Mouse (Mus musculus) brain, embryonic 14.5 days (tissue): ENCODE data around the gene Uchl3. TPM values are rescaled to one million over a fixed set of nuclear protein-coding genes. Genes with fewer than 3 reads are reported as not detected.

Source experiments
- DNase-seq: peaks from one replicate; pipeline ENCODE4 v3.0.0-alpha.2; 2011; ENCODE audit warnings: low read depth
- CTCF ChIP-seq: fragments of 200-500 bp; IDR thresholded peaks from 2 replicates; pipeline ENCODE4 v1.5.1; 2012; ENCODE audit warnings: inconsistent platforms, mild to moderate bottlenecking, moderate library complexity, borderline replicate concordance; ENCODE audit not compliant: insufficient read depth, insufficient read length; ENCODE audit errors: extremely low read depth
- POLR2A ChIP-seq: fragments of 200-500 bp; IDR thresholded peaks from 2 replicates; pipeline ENCODE4 v1.6.1; 2012; ENCODE audit warnings: mild to moderate bottlenecking, inconsistent platforms, borderline replicate concordance; ENCODE audit not compliant: poor library complexity, insufficient read depth, insufficient read length, severe bottlenecking; ENCODE audit errors: extremely low read depth
- polyA plus RNA-seq: library from polyadenylated mRNA; depleted of rRNA; stranded (reverse); fragments of >200 nt; gene quantifications from 2 replicates; pipeline ENCODE4 v1.2.3, GENCODE M21; 2012

The Uchl3 gene
- polyA plus RNA-seq, 1 experiment = 126 TPM

- TF ChIP-seq CTCF (no peak), POLR2A (no peak)
- DNase-seq = no peak
Observed at GRCm38 (mm10) chr14:101637381-101637780, 16.4 kb upstream of the Uchl3 start.

DNA sequence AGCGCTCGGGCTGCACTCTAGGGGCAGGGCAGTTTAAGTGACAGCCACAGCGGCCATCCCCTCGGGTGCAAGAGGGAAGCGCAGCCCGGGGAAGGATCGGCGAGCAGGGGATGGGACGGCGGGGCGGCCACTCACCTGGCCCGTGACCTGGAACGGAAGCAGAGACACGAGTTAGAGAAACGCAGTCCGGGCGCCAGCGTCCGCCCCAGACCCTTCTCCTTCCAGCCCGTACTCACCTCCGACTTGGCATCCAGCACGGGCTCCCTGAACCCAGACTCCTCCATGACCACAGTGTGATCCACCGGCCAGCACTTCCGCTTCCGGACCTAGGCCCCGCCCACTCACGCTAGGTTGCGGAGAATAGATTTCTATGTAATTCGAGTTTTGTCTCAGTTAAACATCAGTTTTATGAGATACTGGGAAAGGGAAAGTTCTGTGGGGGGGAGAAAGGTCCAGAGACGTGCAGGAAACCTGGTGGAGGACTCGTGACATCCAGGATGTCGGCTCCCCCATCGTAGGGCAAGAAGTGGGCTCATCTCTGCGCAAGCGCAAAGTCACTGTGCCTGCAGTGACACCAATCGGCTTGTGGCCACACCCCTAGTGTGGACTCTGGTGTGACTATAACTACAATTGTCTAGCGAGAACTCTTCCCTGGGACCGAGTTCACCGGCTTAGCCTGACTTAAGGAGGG lies 13.5 kb upstream of the Uchl3 start, which contains the start of gene Commd6:
TSS of gene Commd6 (minus strand) at position 534 of the 691 bp plus-strand sequence.
- TF ChIP-seq CTCF (no peak), POLR2A (peak; percentile 53; the same call in 1 of the 2 replicates)

GRCm38 (mm10) chr14:101644948-101645347 lies 8.8 kb upstream of the Uchl3 start:
- TF ChIP-seq CTCF (no peak), POLR2A (no peak)
- no peak for DNase-seq

More for the DNA sequence above, 13.5 kb upstream of the Uchl3 start, which contains the start of gene Commd6:
- DNase-seq = peak; percentile 98

DNA sequence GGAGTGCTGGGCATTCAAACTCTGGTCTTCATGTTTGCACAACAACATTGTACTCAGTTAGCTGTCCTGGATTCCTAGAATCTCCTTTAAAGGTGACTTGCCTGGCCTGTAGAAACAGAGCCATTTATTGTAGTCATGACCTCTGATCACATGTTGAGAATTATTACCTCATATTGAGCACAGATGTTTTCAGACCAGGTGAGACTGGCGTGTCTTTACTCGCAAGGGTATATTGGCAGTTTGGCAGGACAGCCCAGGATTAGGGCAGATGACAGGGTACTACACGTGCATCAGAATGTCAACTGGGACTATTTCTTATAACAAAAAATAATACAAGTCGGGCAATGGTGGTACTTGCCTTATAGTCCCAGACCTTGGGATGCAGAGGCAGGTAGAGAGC lies 3.2 kb upstream of the Uchl3 start:
- DNase-seq = no peak
- TF ChIP-seq CTCF (no peak), POLR2A (no peak)

- no peak for DNase-seq
- TF ChIP-seq CTCF = no peak
- no peak for TF ChIP-seq POLR2A
Observed at GRCm38 (mm10) chr14:101652571-101652970, 1.2 kb upstream of the Uchl3 start.

DNA sequence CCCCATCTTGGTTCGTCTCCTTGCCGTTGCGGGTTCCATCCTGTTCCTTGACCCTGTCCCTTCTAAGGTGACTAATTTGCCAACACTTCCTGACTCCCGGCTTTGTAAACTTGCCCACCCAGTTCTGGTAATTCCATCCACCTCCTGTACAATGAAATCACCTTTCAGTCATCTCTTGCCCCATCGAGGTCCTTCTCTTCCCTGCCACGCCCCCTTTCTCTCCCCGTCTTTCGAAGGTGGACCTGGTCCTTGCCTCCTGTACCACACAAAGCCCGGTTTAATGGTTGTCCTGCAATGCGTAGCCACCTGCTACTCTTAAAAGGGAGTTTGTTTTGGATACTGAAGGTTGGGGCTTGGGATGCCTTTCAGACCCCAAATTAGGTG lies 751 bp downstream of the Uchl3 start:
- TF ChIP-seq CTCF = no peak
- TF ChIP-seq POLR2A = no peak
- peak; percentile 42 for DNase-seq

GRCm38 (mm10) chr14:101656307-101656706 lies 2.5 kb downstream of the Uchl3 start:
- no peak for DNase-seq
- TF ChIP-seq POLR2A (no peak), CTCF (no peak)

DNA sequence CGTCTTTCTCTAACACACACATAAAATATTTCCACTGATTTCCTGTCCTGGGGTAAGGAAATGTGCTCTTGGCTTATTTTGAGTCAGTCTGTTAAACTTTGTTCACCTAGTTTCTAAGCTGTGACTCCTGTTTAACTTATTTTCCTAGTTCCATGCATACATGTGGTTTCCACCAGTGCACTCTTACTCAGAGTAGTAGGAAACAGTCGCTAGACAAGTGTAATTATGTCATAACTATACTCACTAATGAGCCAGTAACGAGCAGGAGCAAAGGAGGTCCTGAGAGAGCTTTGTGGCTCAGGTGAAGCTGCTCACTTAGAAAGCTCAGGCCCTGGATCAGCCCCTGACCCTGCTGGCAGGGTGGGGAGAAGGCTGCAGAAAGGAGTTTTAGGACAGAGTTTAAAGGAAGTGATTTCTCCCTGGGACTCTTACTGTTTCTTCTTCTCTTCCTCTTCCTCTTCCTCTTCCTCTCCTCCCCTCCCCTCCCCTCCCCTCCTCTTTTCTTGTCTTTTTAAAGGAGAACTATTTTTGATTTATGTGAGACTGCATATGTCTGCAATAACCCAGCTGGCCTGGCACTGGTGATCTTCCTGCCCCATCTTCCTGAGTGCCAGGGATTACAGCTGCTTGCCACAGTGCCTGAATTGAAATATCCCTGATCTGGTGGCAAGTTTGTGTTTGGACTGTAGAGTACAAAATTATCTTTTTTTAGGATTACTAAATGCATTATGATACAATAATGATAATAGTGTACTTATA lies 8.1 kb downstream of the Uchl3 start:
- DNase-seq = no peak
- TF ChIP-seq CTCF (no peak), POLR2A (no peak)

GRCm38 (mm10) chr14:101664274-101664673 lies 10.5 kb downstream of the Uchl3 start:
- no peak for DNase-seq
- TF ChIP-seq POLR2A (no peak), CTCF (no peak)

GRCm38 (mm10) chr14:101666056-101666455 lies 12.3 kb downstream of the Uchl3 start:
- no peak for TF ChIP-seq POLR2A
- TF ChIP-seq CTCF = no peak
- DNase-seq = no peak

- no peak for DNase-seq
- TF ChIP-seq POLR2A (no peak), CTCF (no peak)
Observed at GRCm38 (mm10) chr14:101666536-101666935, 12.8 kb downstream of the Uchl3 start.
